Mouse (Mus musculus): ENCODE results near the gene Tsku.

DNA sequence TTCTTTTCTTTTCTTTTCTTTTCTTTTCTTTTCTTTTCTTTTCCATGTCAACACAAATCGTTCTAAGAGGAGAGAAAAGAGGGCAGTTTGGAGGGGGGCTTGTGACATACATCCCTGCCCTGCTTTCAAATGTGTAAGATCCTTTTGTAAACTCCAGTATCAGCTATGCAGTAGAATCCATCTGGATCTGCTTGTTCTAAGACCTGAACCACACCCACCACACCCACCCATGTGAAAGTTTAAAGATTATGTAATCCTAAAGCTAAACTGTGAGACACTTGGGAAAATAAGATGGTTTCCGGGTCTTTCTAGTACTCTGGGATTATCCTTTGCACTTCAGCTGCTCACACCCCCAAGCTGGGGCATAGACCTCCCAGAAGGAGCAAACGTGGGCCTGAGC is 18.9 kb downstream of the Tsku start:
- TF ChIP-seq POLR2A (IDR thresholded peaks at IDR 0.05; ENCODE audit: extremely low read depth, insufficient read depth, low read length) (no peak), CTCF (IDR thresholded peaks at IDR 0.05; ENCODE audit: extremely low read depth, insufficient read depth, low read length) (no peak)

All from cortical plate, adult 2 months (tissue).